Mouse (Mus musculus): ENCODE results near the gene Bckdhb.
"Not testable (repeated sequence)": the region's sequence is repeated elsewhere in the genome, so short reads cannot be mapped to it uniquely, and the experiment has no call there.

Bckdhb gene

DNA sequence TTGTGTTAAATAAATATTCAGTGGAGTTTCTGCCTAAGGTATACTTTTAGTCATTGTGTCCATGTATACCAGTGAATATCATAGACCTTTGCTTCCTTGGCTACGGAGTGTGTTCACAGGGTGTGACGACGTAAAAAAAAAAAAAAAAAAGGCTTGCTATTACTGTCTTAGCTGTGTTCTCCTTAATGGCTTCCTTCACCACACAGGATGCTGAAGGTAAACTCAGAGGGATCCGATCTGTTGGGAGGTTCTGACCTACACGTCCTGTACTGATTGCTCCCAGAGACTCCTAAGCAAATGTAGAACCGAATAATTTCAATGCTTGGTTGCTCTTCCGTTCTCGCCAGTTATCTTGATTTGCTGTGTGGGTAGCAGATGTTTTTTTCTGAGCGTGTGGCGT, 38.4 kb downstream of the Bckdhb start:
- no peak for DNase-seq (ENCODE audit: low spot score in 2 of 2)

DNA sequence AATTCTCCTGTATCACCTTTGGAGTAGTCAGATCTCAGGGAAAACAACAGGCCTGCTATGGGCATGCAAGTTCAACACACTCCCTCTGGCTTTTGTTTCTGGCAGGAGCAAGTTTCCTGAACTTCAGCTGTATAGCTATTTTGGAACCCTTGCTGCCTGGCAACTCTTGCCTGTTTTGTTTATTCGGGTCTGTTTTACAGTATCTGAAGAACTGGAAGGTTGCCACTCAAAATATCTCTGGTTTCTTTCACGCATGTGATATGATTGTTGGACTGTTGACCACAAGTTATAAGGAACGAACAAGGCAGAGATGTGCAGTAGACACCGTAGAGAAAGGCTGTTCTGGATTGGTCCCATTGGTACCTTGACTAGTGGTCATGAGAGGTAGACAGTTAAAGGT, 39.4 kb downstream of the Bckdhb start:
- no peak for DNase-seq (ENCODE audit: low spot score in 2 of 2)

DNA sequence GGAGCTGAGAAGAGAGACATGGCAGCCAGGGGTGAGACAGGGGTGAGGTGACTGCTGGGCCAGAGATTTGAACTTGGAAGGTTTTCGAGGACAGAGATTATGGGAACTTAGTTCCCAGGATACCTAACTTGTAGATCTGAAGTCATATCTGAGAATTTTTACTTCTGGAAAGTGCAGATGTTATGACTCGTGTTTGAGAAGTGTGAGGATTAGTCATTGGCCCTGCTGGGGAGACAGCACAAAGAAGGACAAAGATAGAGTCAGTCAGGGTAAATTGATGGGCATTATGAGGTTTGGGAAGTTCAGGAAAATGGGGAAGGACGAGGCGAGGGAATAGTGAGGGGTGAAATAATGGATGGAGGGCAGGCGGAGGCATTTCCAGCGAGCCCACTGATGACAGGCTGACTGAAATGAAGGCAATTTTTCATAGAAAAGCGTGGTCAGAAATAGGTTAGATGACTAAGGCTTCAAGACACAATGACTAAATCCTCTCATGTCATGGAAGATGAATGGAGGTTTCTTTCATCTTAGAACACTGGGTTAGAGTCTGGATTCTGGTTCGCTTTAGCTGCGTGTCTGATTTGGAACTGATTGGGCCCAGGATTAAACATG, 42.6 kb downstream of the Bckdhb start:
- no peak for DNase-seq (ENCODE audit: low spot score in 2 of 2)

GRCm38 (mm10) chr9:83969326-83969725, 44.4 kb downstream of the Bckdhb start:
- DNase-seq (ENCODE audit: low spot score in 2 of 2): no peak

DNA sequence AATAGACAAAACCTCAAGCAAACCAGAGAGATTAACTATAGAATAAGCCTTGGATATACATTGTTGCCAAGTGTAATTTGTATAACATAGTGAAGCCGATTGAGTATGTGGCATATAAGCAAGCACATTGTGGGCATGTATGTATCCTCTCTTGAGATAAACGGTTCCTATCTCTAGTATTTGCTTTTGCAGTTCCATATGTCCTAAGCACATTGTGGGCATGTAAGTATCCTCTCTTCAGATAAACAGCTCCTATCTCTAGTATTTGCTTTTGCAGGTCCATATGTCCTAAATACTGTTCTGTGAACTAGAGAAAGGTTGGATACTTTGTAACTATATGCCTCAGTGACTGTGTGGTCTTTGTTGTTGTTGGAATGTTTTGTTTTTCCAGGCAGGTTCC, 48.5 kb downstream of the Bckdhb start:
- no peak for DNase-seq (ENCODE audit: low spot score in 2 of 2)

GRCm38 (mm10) chr9:83975811-83976210, 50.9 kb downstream of the Bckdhb start:
- no peak for DNase-seq (ENCODE audit: low spot score in 2 of 2)

GRCm38 (mm10) chr9:83981234-83981633, 56.3 kb downstream of the Bckdhb start:
- no peak for DNase-seq (ENCODE audit: low spot score in 2 of 2)

DNA sequence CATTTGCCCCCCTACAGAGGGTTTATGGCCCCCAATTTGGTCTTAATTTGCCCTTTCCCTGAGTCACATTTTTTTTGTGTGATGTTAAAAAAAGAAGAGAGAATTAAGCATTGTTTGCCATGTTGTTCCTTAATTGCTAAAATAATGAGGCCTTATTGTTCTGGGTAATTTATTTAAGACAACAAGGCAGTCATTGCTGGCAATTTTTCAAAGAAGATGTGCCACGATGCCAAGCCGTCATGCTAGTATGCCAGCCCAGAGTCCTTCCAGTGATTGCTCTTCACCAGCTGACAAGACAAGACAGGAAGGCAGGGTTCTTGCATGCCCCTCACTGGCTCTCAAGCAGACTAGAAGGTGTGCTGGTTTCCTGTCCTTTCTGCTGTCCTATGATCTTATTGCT, 84.0 kb downstream of the Bckdhb start:
- DNase-seq (ENCODE audit: low spot score in 2 of 2): no peak

DNA sequence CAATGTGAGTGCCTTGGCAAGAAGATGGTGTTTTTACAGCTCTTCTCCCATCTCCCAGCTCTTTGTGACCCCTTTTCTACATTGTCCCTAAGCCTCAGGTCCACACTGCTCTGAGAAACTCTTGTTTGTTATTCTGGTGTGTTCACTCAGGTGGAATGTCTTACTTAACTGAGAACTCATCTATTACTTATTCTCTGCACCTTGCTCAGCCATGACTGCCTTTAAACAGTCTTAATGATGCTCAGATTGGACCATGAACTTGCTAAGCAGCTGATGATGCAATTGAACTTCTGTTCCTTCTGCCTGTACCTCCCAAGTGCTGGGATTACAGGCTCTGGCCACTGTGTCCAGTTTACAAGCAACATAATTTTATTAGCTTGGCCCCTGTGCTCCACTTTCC, 86.2 kb downstream of the Bckdhb start:
- DNase-seq (ENCODE audit: low spot score in 2 of 2): no peak

- DNase-seq (ENCODE audit: low spot score in 2 of 2): not testable (repeated sequence)
Observed at GRCm38 (mm10) chr9:84018141-84018540, 93.2 kb downstream of the Bckdhb start.

DNA sequence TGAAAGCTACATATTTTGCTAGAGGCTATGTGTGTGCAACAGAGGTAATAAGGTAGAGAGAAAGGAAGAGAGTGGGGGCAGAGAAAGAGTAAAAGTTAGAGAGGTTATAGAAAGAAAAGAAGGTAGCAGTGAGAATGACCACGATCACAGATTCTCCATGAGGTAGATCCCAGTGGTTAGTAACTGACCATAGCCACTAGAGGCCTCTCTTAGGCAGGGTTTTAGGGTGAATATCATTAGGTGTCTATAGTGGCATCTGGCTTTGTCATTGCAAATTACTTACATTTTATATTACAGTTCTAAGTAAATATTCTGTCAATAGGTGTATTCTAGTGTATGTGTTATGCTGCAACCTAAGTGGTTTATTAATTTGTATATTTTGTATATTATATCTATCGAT, 94.7 kb downstream of the Bckdhb start:
- no peak for DNase-seq (ENCODE audit: low spot score in 2 of 2)

DNA sequence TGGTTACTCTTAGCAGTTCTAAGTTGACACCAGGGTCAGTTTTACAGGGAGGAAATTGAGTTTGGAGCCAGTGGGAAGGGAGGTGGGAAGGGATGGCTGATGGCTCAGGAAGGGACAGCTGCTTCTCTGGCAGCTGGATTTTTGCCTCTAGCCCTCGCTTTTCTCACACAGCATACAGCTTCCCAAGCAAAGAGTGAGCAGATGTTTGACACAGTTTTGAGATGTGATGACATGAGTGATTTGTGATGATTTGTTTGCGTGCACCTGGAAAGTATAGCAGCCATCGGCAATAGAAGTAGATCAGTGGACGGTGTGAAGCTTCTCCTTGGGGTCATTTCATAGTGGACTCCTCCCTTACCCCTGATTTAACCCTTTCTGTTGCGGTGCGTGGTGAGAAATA, 96.2 kb downstream of the Bckdhb start:
- DNase-seq (ENCODE audit: low spot score in 2 of 2): no peak

DNA sequence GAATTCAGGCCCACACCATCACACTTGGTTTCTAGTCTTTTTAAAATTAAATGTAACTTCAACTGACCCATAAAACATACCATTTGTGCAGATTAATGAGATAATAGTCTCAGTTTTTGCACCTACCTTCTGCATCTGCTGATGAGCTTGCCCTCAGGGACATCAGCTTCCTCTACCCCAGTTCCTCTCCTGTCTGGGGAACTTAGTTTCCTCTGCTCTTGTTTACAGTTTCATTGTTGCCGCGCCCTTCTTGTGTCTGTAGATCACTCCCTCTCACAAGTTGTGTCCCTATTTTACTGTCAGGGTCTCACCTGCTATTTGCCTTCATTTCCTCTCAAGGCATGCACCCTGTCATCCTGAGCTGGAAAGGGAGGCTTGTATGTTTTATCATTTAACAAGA, 103.2 kb downstream of the Bckdhb start:
- no peak for DNase-seq (ENCODE audit: low spot score in 2 of 2)

DNA sequence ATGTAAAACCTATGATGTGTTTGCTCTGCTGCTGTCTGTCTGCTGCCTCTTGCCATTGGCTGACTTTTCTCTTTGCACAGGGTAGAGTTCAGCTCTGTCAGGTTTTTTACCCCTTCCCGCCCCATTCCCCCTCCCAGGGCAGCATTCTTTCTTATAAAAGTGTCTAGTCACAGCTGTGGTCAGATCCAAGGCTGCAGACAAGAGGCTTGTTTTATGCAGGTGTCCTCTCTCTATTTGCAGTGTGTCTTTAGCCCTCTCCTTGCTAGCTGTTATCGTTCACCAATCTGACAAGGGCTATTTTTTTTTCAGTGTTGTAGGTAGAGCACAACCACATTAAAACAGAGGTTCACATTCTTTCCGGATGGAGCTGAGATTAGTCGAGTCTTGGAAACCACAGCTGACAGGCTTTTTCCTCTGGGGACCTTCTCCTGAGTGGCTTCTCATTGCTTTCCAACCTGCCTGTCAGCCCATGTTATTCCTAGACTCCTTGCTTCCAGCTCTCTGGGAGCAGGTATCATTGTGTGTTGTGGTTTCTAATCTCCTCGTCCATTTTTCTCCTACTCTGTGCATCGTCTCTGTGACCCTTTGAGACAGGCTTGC, 105.8 kb downstream of the Bckdhb start:
- DNase-seq (ENCODE audit: low spot score in 2 of 2): no peak

- DNase-seq (ENCODE audit: low spot score in 2 of 2): no peak
Observed at GRCm38 (mm10) chr9:84031406-84031805, 106.5 kb downstream of the Bckdhb start.

DNA sequence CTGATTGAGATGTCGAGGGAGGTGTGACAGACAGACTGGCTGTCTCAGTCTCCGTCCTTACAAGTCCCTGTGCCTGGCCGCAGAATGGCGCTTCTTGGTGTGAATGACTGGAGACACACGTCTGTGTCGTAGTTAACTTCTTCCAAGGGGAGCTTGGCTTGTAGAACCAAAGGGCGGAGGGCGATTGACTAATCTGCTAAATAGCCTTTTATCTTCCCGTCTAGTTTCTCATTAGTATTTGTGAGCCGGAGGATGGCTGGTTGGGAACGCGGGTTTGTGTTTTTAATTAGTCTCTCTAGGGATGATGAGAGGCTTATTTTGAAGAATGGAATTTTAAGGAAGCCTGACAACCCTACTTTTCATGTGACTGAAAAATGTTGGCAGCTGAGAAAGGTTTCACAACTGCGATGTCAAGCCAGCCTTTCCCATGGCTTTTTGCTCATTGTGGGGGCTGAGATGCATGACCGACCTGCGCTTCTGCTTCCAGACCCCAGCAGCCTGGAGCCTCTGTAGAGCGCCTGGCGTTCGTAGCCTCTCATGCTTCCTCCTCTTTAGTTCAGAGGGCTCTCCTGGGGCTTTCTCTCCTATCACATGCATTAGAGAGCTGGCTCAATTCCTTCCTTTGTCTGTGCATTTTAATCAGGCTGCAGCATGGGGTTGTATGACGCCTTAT, 107.9 kb downstream of the Bckdhb start:
- no peak for DNase-seq (ENCODE audit: low spot score in 2 of 2)

DNA sequence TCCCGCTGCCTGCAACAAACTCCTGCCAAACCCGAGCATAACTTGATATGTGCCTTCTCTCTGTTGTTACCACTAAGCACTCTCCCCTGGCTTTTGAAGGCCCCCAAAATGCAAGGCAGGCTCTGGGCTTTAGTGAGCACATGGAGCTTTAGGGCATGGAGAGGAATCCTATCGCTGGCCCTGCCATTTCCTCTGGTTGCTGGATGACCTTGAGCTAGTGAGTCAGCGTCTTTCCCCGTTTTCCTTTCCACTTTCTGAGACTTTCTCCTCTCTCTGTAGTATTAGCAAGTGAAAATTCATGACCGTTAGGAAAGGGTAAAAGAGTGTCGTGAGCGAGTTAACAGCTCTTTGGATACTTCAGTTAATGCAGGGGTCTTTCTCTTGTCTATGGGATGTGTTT, 111.1 kb downstream of the Bckdhb start:
- DNase-seq (ENCODE audit: low spot score in 2 of 2): no peak

DNA sequence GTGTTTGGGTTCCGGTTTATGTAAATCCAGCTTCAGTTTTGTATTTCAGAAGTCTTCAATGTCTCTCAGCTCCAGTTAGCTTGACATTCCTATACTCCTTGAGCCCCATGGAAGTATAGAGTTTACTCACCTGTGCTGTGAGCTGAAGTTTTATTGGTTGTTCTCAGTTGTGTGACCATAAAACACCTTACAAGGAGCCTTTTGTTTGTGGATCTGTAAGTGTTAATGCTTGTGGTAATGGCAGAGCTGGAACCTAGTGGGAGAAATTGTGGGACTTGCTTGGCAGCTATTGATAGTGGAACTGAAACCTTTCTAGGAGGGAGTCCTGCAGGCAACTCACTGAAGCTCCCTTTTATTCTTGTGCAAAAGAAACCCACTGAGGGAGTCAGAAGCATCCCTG, 112.3 kb downstream of the Bckdhb start:
- no peak for DNase-seq (ENCODE audit: low spot score in 2 of 2)

DNA sequence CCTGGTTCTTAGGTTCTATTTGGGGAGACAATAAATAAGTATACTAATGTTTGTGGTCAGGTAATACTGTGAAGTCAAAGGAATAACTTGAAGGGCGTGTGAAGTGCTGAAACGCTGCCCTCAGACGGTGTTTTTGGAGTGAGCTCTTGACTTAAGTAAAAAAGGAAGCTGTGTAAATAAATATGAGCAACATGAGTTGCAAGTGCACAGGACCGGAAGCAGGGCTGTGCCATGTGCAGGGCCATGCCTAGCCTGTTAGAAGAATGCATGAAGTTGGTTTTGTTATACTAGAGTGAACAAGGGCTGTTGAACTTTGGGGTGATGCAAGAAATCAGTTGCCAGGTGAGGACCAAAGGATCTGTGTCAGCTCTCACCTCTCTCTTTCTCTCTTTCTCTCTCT, 114.0 kb downstream of the Bckdhb start:
- DNase-seq (ENCODE audit: low spot score in 2 of 2): no peak

- no peak for DNase-seq (ENCODE audit: low spot score in 2 of 2)
Observed at GRCm38 (mm10) chr9:84040376-84040775, 115.4 kb downstream of the Bckdhb start.

DNA sequence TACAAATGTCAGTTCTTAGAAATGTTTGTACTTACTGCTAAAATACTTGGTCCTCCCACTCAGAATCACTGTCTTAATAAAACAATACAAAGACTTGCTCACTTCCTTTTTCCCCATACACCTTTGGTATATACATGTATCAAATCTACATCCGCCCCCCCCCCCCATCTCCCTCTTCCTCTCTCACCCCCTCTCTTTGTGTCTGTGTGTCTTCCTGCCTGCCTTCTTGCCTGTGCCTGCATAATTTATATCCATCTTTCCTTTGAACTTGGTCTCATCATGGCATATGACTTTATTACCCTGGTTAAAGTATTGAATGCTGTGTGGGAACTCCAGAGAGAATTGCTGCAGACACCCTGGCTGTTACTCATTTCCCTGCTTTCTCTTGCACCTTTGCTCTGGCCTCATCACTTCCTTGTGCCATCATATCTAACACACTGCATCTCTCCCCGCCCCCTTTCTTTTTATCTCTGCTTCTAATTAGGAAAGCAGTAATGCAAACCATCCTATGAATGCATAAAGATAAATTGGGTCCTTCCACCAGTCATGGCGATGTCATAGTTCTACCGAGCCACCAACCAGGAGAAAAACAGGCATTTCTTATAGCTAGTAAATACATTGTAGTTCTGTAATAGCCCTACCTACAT, 116.8 kb downstream of the Bckdhb start:
- DNase-seq (ENCODE audit: low spot score in 2 of 2): no peak

DNA sequence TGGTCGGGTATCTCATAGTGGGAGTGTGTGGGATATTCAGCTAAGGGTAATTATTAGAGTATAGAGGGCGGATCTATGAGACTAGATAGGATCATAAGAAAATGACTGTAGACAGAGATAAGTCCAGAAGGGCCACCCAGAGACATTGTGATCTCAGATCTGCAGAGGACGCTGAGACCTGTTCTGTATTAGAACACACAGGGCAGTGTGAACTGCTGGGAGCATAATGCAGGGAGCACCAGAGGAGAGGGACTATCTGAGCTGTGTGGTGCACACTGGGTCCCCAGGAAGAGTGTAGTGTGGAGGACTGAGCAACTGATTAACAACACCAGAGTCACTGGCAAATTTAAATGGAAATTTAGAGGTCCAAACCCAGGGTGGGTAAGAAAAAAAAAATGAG, 117.6 kb downstream of the Bckdhb start:
- no peak for DNase-seq (ENCODE audit: low spot score in 2 of 2)

- no peak for DNase-seq (ENCODE audit: low spot score in 2 of 2)
Observed at GRCm38 (mm10) chr9:84044136-84044535, 119.2 kb downstream of the Bckdhb start.
